Mouse (Mus musculus) liver, embryonic 14.5 days (tissue): ENCODE data around the gene Cenpu.

Experiments used
- CTCF ChIP-seq: IDR thresholded peaks from 2 replicates; pipeline ENCODE4 v1.5.1; 2016; ENCODE audit warnings: antibody characterized with exemption, low read depth, control low read depth
- EP300 ChIP-seq: IDR thresholded peaks from 2 replicates; pipeline ENCODE4 v1.6.1; 2016; ENCODE audit warnings: antibody characterized with exemption, low read depth

DNA sequence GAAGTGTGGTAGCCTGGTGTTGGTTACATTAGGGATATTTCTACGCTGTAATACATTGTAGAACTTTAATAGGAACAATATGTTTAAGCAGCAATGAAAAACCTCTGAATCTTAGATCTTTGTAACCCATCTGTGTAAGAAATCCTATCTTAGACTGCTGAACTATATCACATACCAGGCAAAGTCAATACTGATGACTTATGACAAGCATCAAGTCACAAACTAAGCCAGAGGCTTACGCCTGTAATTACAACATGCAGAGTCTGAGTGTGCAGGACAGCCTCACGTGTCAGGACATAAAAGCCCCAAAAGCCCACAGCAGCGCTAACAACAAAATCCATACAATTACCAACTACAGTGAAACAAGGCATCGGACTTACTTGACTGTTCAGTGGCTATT lies 51.8 kb downstream of the Cenpu start:
- TF ChIP-seq CTCF: no peak
- TF ChIP-seq EP300: no peak
